Mouse (Mus musculus) CH12.LX (cell line): ENCODE results near the gene Rnaseh2c. TPM values are rescaled to one million over a fixed set of nuclear protein-coding genes. Genes with fewer than 3 reads are reported as not detected.

Source experiments
- DNase-seq: peaks from one replicate; pipeline ENCODE4 v3.0.0-alpha.2; 2013; ENCODE audit errors: extremely low read depth
- H3K27ac ChIP-seq: 2 replicates; pipeline ENCODE4 v1.5.1; 2012; ENCODE audit warnings: low read depth, mild to moderate bottlenecking, control low read depth, moderate library complexity; ENCODE audit not compliant: insufficient read depth
- H3K27me3 ChIP-seq: replicated peaks from 2 replicates; pipeline ENCODE3; 2012; ENCODE audit warnings: inconsistent platforms
- H3K36me3 ChIP-seq, 2 experiments: replicated peaks in 1 of 2; 2 replicates each; pipeline versions ENCODE3 to v1.6.1; 2012; ENCODE audit warnings: inconsistent platforms in 1 of 2, low read length in 1 of 2, mild to moderate bottlenecking in 1 of 2, mixed read lengths in 1 of 2, moderate library complexity in 1 of 2; ENCODE audit not compliant: control insufficient read depth in 1 of 2, insufficient read depth in 1 of 2
- H3K4me1 ChIP-seq, 2 experiments: 2 replicates each; pipeline ENCODE4 v1.6.1; 2012; ENCODE audit warnings: inconsistent platforms in 1 of 2, moderate library complexity in 1 of 2; ENCODE audit not compliant: insufficient read depth in 2 of 2, control insufficient read depth in 1 of 2
- H3K4me2 ChIP-seq: 2 replicates; pipeline ENCODE4 v1.6.1; 2012; ENCODE audit warnings: low read depth, mild to moderate bottlenecking, control low read depth; ENCODE audit not compliant: poor library complexity, insufficient read depth, severe bottlenecking
- H3K4me3 ChIP-seq, 3 experiments: fragments of 150-350 bp in 1 of 3; sonication (generic) in 1 of 3; replicated peaks in 1 of 3; 2 replicates each; pipeline versions ENCODE3 to v1.5.1; 2011 to 2012; ENCODE audit warnings: low read depth in 2 of 3, low read length in 2 of 3, mild to moderate bottlenecking in 2 of 3, moderate library complexity in 2 of 3, control low read depth in 1 of 3, improper control_type of control experiment in 1 of 3, inconsistent platforms in 1 of 3, mixed read lengths in 1 of 3; ENCODE audit not compliant: poor library complexity in 1 of 3
- H3K79me2 ChIP-seq: replicated peaks from 2 replicates; pipeline ENCODE4 v1.6.1; 2012; ENCODE audit warnings: mild to moderate bottlenecking, moderate library complexity; ENCODE audit not compliant: control insufficient read depth, poor library complexity, insufficient read depth, severe bottlenecking; ENCODE audit errors: extremely low read depth
- H3K9ac ChIP-seq: 2 replicates; pipeline ENCODE4 v1.6.1; 2012; ENCODE audit warnings: low read depth, mild to moderate bottlenecking, control low read depth, moderate library complexity; ENCODE audit not compliant: insufficient read depth
- H3K9me3 ChIP-seq: replicated peaks from 2 replicates; pipeline ENCODE3; 2012; ENCODE audit warnings: low read length, inconsistent platforms, mixed read lengths
- BHLHE40 ChIP-seq: IDR thresholded peaks from 2 replicates; pipeline ENCODE4 v1.6.1; 2011; ENCODE audit warnings: mild to moderate bottlenecking, low read depth, low read length, improper control_type of control experiment
- CHD1 ChIP-seq: IDR thresholded peaks from 2 replicates; pipeline ENCODE4 v1.6.1; 2012; ENCODE audit warnings: low read depth, low read length, improper control_type of control experiment, inconsistent platforms
- CHD2 ChIP-seq: IDR thresholded peaks from 2 replicates; pipeline ENCODE4 v1.6.1; 2011; ENCODE audit warnings: low read length, improper control_type of control experiment
- CTCF ChIP-seq, 2 experiments: IDR thresholded peaks in 1 of 2; conservative IDR thresholded peaks in 1 of 2; 2 replicates each; pipeline ENCODE4 v1.5.1; 2011 to 2012; ENCODE audit warnings: low read depth in 2 of 2, low read length in 2 of 2, improper control_type of control experiment in 1 of 2, inconsistent platforms in 1 of 2, mild to moderate bottlenecking in 1 of 2, moderate library complexity in 1 of 2
- HCFC1 ChIP-seq: IDR thresholded peaks from 2 replicates; pipeline ENCODE4 v1.6.1; 2012; ENCODE audit warnings: low read depth, mild to moderate bottlenecking, inconsistent platforms, low read length, improper control_type of control experiment
- IRF4 ChIP-seq: IDR thresholded peaks from 2 replicates; pipeline ENCODE4 v1.6.1; 2014; ENCODE audit warnings: low read depth, mild to moderate bottlenecking, inconsistent platforms, low read length, improper control_type of control experiment
- JUN ChIP-seq: IDR thresholded peaks from 2 replicates; pipeline ENCODE4 v1.6.1; 2011; ENCODE audit warnings: low read depth, mild to moderate bottlenecking, low read length, improper control_type of control experiment, moderate library complexity; ENCODE audit not compliant: insufficient read depth
- JUND ChIP-seq: conservative IDR thresholded peaks from 2 replicates; pipeline ENCODE4 v1.6.1; 2011; ENCODE audit warnings: low read depth, low read length, improper control_type of control experiment
- KAT2A ChIP-seq: IDR thresholded peaks from 2 replicates; pipeline ENCODE4 v1.6.1; 2012; ENCODE audit warnings: low read length, improper control_type of control experiment, inconsistent platforms; ENCODE audit not compliant: insufficient replicate concordance
- MAX ChIP-seq: IDR thresholded peaks from 2 replicates; pipeline ENCODE4 v1.6.1; 2011; ENCODE audit warnings: low read length, improper control_type of control experiment
- NELFE ChIP-seq: IDR thresholded peaks from 2 replicates; pipeline ENCODE4 v1.6.1; 2011; ENCODE audit warnings: low read depth, low read length, improper control_type of control experiment
- RAD21 ChIP-seq: IDR thresholded peaks from 2 replicates; pipeline ENCODE4 v1.6.1; 2011; ENCODE audit warnings: low read depth, mild to moderate bottlenecking, low read length, improper control_type of control experiment, moderate library complexity
- SMC3 ChIP-seq: IDR thresholded peaks from 2 replicates; pipeline ENCODE4 v1.6.1; 2011; ENCODE audit warnings: low read depth, low read length, improper control_type of control experiment
- TBP ChIP-seq: conservative IDR thresholded peaks from 2 replicates; pipeline ENCODE4 v1.6.1; 2011; ENCODE audit warnings: low read depth, low read length, improper control_type of control experiment
- TCF12 ChIP-seq: IDR thresholded peaks from 2 replicates; pipeline ENCODE4 v1.6.1; 2014; ENCODE audit warnings: low read depth, mild to moderate bottlenecking, inconsistent platforms, low read length, improper control_type of control experiment
- UBTF ChIP-seq: IDR thresholded peaks from 2 replicates; pipeline ENCODE4 v1.6.1; 2012; ENCODE audit warnings: low read depth, mild to moderate bottlenecking, inconsistent platforms, low read length, improper control_type of control experiment, moderate library complexity
- USF2 ChIP-seq: conservative IDR thresholded peaks from 2 replicates; pipeline ENCODE4 v1.6.1; 2011; ENCODE audit warnings: low read depth, low read length, improper control_type of control experiment
- ZNF384 ChIP-seq: IDR thresholded peaks from 2 replicates; pipeline ENCODE4 v1.6.1; 2012; ENCODE audit warnings: low read depth, low read length, improper control_type of control experiment, inconsistent platforms
- dilution Hi-C: fragments of 300-500 bp; cut with MboI; formaldehyde crosslinking; loops from 2 replicates; pipeline ENCODE4 v1.14.3; 2020; ENCODE audit warnings: low sequenced_read_pairs; ENCODE audit not compliant: extremely low pct_unique_long_range_greater_than_20kb, extremely low pct_ligation_motif_present
- in situ Hi-C: fragments of 300-500 bp; cut with MboI; formaldehyde crosslinking; loops from 3 replicates; pipeline ENCODE4 v1.14.3; 2019; ENCODE audit warnings: low sequenced_read_pairs, low pct_ligation_motif_present, low pct_unique_long_range_greater_than_20kb, mixed read lengths
- polyA plus RNA-seq: library from polyadenylated mRNA; unstranded; fragments of >175 nt; gene quantifications from 2 replicates; pipeline ENCODE4 v1.2.1, GENCODE M21; 2012; ENCODE audit warnings: low read depth; ENCODE audit not compliant: insufficient read length
- total RNA-seq, 2 experiments: library from RNA; depleted of rRNA; stranded (reverse); fragments of 300-350 nt in 1 of 2; fragments of >200 nt in 1 of 2; gene quantifications; 2 replicates each; pipeline ENCODE4 v1.2.3; 2012 to 2014

Rnaseh2c gene
- total and polyA plus RNA-seq, 3 experiments = 54.2 to 124 (median 79.0) TPM

DNA sequence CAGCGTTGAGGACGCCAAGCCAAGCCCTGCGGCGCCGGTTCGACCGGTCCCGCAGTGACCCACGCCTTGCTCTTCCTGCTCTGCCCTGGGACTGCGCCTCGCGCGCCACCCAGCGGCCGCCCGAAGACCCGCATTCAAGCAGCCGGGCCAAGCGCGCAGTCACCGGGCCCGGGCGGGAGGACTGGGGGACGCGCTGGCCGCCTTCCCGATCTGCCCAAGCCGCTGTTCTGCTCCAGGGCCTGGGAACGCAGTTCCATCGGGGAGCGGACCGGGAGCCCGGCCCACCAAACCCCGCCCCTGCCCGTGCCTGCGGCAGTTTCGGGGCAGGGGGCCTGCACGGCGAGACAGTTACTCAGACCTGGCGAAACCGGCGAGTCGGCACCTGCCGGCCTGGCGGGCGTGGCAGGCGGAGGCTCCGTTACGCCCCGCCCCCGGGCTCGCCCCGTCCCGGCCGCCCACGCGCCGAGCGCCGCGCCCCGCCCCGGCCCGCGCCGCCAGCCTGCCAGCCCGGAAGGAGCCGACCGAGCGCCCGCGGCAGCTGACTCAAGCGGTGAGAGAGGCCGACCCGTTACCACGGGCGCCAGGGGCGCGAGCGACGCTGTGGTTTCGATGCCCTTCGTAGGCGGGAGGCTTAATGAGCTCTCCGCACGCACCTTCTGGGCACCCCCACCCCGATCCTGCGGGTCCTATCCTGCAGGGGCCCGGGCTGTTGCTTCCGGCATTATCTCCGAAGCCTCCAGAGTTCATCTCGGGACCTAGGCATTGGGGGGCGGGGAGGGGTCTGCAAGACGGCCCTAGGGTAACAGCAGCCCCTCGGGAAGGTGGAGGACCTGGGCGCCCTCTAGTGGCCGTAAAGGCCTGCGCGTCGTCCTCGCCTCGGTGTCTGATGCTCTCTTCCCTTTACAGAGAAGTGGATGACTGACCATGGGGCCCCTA, 33.9 kb upstream of the Rnaseh2c start, which contains the start of gene Ap5b1 (continued):
- TF ChIP-seq SMC3 = peak; percentile 68

DNA sequence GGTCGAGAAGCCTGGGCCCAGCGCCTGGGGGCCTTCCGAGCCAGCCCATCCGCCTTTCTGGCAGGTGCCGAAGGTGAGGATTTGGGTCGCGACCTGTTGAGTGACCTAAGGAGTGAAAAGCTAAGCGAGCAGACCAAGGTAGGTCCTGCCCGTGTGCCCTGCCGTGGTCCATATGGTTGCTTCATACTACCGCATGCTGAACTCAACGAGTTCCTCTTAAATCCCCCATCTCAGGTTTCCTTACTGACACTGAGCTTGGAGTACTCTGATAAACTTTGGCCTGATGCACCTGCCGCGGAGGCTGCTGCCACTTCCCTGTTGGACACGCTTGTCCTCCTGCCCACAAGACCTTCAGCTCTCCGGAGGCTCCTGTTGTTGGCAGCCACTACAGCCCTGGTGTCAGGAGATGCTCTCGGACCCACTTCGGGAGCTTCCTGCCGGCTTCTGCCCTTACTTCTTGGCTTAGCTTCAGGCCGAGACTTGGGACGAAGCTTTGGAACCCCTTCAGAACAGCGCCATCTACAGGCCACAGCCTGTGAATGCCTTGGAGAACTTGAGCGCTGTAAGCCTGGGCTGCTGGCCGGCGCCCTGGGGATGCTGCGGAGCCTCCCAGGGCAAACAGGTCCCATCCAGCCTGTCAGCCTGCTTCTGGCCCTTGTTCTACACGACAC, 33.1 kb upstream of the Rnaseh2c start:
- peaks cover 26 to 34% of the 10 kb centered on the region in 2 experiments for H3K36me3 ChIP-seq
- H3K4me2 ChIP-seq = peak overlapping the region; percentile 98
- H3K9ac ChIP-seq = peak overlapping the region; percentile 88
- H3K27me3 ChIP-seq = peaks cover 32% of the 10 kb centered on the region
- TF ChIP-seq TBP = 0 out of 2 replicates have a peak, but pooled peaks have one; percentile 20
- no peak for TF ChIP-seq JUN
- TF ChIP-seq ZNF384 = no peak
- no peak for TF ChIP-seq HCFC1
- TF ChIP-seq MAX = 0 out of 2 replicates have a peak, but pooled peaks have one; percentile 50
- no peak for TF ChIP-seq KAT2A
- TF ChIP-seq UBTF = 0 out of 2 replicates have a peak, but pooled peaks have one; percentile 3
- TF ChIP-seq CTCF (conservative IDR thresholded peaks at IDR 0.05 in 1 of 2, IDR thresholded peaks at IDR 0.05 in 1 of 2; ENCODE audit: low read depth in 2 of 2, low read length in 2 of 2) = peak; percentile 61 to 89
- no peak for TF ChIP-seq CHD2
- no peak for TF ChIP-seq USF2
- TF ChIP-seq IRF4 = 0 out of 2 replicates have a peak, but pooled peaks have one; percentile 2
- TF ChIP-seq NELFE = 0 out of 2 replicates have a peak, but pooled peaks have one; percentile 46
- TF ChIP-seq TCF12 = no peak
- peak; percentile 46 for TF ChIP-seq RAD21
- no peak for TF ChIP-seq CHD1
- peak; percentile 63 for TF ChIP-seq SMC3
- TF ChIP-seq BHLHE40 = no peak; the same call in 1 of the 2 replicates
- TF ChIP-seq JUND = no peak
- peak overlapping the region; percentile 73 to 87 (median 78) for H3K4me3 ChIP-seq
- H3K27ac ChIP-seq = peak overlapping the region; percentile 94
- 0 out of 2 replicates have a peak, but pooled peaks cover 5% of the 10 kb centered on the region for H3K79me2 ChIP-seq
- no peaks in the 10 kb centered on the region for H3K9me3 ChIP-seq
- H3K4me1 ChIP-seq = peaks cover 7 to 22% of the 10 kb centered on the region in 2 experiments
- dilution Hi-C loops = no loop called here
- peak; percentile 92 for DNase-seq
- in situ Hi-C loops = no loop called here
